Mouse (Mus musculus) heart, postnatal 0 days (tissue): Measurements from ENCODE around the gene Trip12.

Experiments used
- CTCF ChIP-seq: IDR thresholded peaks from 2 replicates; pipeline ENCODE4 v1.5.1; 2016; ENCODE audit warnings: antibody characterized with exemption, control low read depth, low read depth
- EP300 ChIP-seq: IDR thresholded peaks from 2 replicates; pipeline ENCODE4 v1.6.1; 2016; ENCODE audit warnings: antibody characterized with exemption, low read depth

DNA sequence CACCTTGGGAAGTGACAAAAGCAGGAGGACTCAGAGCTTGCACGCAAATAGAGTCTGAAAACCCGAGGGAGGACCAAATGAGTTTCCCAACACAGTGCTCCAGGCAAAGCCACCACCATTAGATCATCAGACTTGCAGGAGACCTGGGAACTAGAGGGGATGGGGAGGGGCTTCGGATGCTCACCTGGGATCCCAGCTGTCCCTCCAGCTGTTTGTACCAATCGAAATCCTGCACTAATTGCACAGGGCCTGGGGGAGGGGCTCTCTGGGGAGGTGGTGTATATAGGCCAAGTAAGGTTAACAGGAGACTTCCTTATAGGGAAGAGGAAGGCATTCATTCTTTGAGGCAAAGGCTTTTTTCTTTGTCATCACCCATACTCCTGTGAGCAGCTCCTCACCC lies 28.5 kb upstream of the Trip12 start:
- TF ChIP-seq CTCF (no peak), EP300 (no peak)
